Mouse (Mus musculus) kidney, postnatal 0 days (tissue): Measurements from ENCODE around the gene Ehmt2. TPM values are rescaled to one million over a fixed set of nuclear protein-coding genes. Genes with fewer than 3 reads are reported as not detected.
A peak's percentile ranks its signal among the peaks of the same experiment; 100 is the strongest.

Source experiments
- ATAC-seq: fragments of 200-750 bp; cut with Nextera tagmentation; replicated peaks from 2 replicates; pipeline ENCODE4 v1.8.0; 2017; ENCODE audit warnings: low read depth, moderate number of reproducible peaks, moderate TSS enrichment, moderate library complexity; ENCODE audit not compliant: low FRiP score
- DNase-seq: peaks from one replicate; pipeline ENCODE4 v3.0.0-alpha.2; 2016; ENCODE audit warnings: low spot score
- H3K27ac ChIP-seq: fragments of 300-500 bp; sonication (generic); 2 replicates; pipeline ENCODE4 v1.5.1; 2014; ENCODE audit warnings: mild to moderate bottlenecking
- H3K27me3 ChIP-seq: fragments of 300-500 bp; sonication (generic); 2 replicates; pipeline ENCODE4 v1.6.1; 2014; ENCODE audit warnings: low read length, mixed read lengths; ENCODE audit not compliant: insufficient read depth
- H3K36me3 ChIP-seq: fragments of 300-500 bp; sonication (generic); 2 replicates; pipeline ENCODE4 v1.6.1; 2014; ENCODE audit warnings: low read length, mixed read lengths; ENCODE audit not compliant: insufficient read depth
- H3K4me1 ChIP-seq: fragments of 300-500 bp; sonication (generic); replicated peaks from 2 replicates; pipeline ENCODE4 v1.6.1; 2014; ENCODE audit warnings: antibody characterized with exemption, low read length, mixed read lengths; ENCODE audit not compliant: insufficient read depth
- H3K4me2 ChIP-seq: fragments of 300-500 bp; sonication (generic); 2 replicates; pipeline ENCODE4 v1.6.1; 2014; ENCODE audit warnings: mild to moderate bottlenecking, low read length, moderate library complexity, mixed read lengths
- H3K4me3 ChIP-seq: fragments of 300-500 bp; sonication (generic); replicated peaks from 2 replicates; pipeline ENCODE4 v1.5.1; 2014; ENCODE audit warnings: low read depth, low read length
- H3K9ac ChIP-seq: fragments of 300-500 bp; sonication (generic); 2 replicates; pipeline ENCODE4 v1.6.1; 2014; ENCODE audit warnings: low read depth, low read length
- H3K9me3 ChIP-seq: fragments of 300-500 bp; sonication (generic); replicated peaks from 2 replicates; pipeline ENCODE4 v1.6.1; 2016; ENCODE audit warnings: low read length, inconsistent platforms, mixed read lengths
- CTCF ChIP-seq: IDR thresholded peaks from 2 replicates; pipeline ENCODE4 v1.5.1; 2016; ENCODE audit warnings: antibody characterized with exemption, low read depth, mild to moderate bottlenecking, moderate library complexity
- WGBS: fragments of 180-500 bp; shearing (Covaris S2); extraction: QIAGEN DNeasy Blood & Tissue Kit; methylation state at CpG from one replicate; pipeline ENCODE4 v1.1.7; 2014; 5-methylcytosine and 5-hydroxymethylcytosine counted together
- polyA plus RNA-seq: library from polyadenylated mRNA; unstranded; fragments of >200 nt; fragmentation: Nextera tagmentation; extraction: Ambion mirVana; gene quantifications from 2 replicates; pipeline ENCODE4 v1.2.1, GENCODE M21; 2015

Ehmt2 gene
- polyA plus RNA-seq, 1 experiment from 2014 or later: 44.1 TPM

DNA sequence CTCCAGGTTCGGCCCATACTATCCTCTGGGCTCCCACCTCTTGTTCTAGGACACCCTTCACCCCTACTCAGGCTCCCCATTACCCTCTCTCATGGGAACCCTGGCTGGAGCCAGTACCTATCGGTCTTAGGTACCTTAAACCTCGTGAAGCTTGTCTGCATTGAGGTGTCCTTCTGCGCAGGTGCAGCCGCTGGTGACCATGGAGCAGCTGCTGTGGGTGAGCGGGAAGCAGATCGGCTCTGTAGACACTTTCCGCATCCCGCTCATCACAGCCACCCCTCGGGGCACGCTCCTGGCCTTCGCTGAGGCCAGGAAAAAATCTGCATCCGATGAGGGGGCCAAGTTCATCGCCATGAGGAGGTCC, 33.4 kb downstream of the Ehmt2 start:
- ATAC-seq: peak; percentile 5; the same call in 1 of the 2 replicates
- Histone ChIP-seq H3K4me3 (peak overlapping the region; percentile 64), H3K27ac (peak overlapping the region; percentile 63), H3K4me2 (peak overlapping the region; percentile 97), H3K27me3 (no peaks in the 10 kb centered on the region), H3K9me3 (no peaks in the 10 kb centered on the region), H3K36me3 (peaks cover 4% of the 10 kb centered on the region; the same call in 1 of the 2 replicates), H3K9ac (peak overlapping the region; percentile 73), H3K4me1 (peaks cover 15% of the 10 kb centered on the region; the same call in 1 of the 2 replicates)
- WGBS: 14% methylated on average over 14 of the region's 14 CpGs
- TF ChIP-seq CTCF: no peak
- no peak for DNase-seq

DNA sequence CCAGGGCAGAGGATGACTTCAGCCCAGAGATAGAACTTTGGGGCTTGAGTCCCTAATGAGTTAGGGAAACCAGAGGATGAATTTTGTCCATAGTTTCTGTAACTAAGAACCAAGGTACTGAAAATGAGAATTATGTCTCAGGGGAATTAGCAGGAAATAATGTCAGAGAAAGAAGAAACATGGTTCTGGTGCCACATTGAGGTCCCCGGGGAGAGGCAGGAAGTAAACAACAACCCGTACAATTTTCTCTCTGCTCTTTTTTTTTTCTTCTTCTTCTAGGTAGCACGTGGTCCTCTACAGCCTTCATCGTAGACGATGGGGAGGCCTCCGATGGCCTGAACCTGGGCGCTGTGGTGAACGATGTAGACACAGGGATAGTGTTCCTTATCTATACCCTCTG, 34.0 kb downstream of the Ehmt2 start:
- DNase-seq (no peak), ATAC-seq (no peak)
- TF ChIP-seq CTCF: no peak
- WGBS: 83% methylated on average over 8 of the region's 8 CpGs
- peak overlapping the region; percentile 64; the same call in 1 of the 2 replicates for H3K4me3 ChIP-seq
- H3K27me3 ChIP-seq: no peaks in the 10 kb centered on the region
- peaks cover 4% of the 10 kb centered on the region; the same call in 1 of the 2 replicates for H3K36me3 ChIP-seq
- H3K4me1 ChIP-seq: peaks cover 15% of the 10 kb centered on the region; the same call in 1 of the 2 replicates
- no peaks in the 10 kb centered on the region for H3K9me3 ChIP-seq
- peak overlapping the region; percentile 73 for H3K9ac ChIP-seq
- peak overlapping the region; percentile 97 for H3K4me2 ChIP-seq
- no peak overlapping the region for H3K27ac ChIP-seq

DNA sequence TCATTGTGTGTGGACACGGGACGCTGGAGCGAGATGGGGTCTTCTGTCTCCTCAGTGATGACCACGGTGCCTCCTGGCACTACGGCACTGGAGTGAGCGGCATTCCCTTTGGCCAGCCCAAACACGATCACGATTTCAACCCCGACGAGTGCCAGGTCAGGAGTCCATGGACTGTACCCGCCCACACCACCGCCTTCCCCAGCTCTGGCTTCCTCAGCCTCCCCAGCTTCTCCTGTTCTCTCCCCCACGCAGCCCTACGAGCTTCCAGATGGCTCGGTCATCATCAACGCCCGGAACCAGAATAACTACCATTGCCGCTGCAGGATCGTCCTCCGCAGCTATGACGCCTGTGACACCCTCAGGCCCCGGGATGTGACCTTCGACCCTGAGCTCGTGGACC, 35.8 kb downstream of the Ehmt2 start:
- ATAC-seq (no peak), DNase-seq (peak; percentile 63)
- H3K4me1 ChIP-seq: peaks cover 15% of the 10 kb centered on the region; the same call in 1 of the 2 replicates
- TF ChIP-seq CTCF: no peak
- H3K27ac ChIP-seq: no peak overlapping the region
- H3K27me3 ChIP-seq: no peaks in the 10 kb centered on the region
- 46% methylated on average over 24 of the region's 24 CpGs for WGBS
- H3K4me3 ChIP-seq: 0 out of 2 replicates have a peak overlapping the region, but pooled peaks have one; percentile 4
- H3K9ac ChIP-seq: 0 out of 2 replicates have a peak overlapping the region, but pooled peaks have one; percentile 28
- peaks cover 4% of the 10 kb centered on the region; the same call in 1 of the 2 replicates for H3K36me3 ChIP-seq
- H3K9me3 ChIP-seq: no peaks in the 10 kb centered on the region
- H3K4me2 ChIP-seq: peak overlapping the region; percentile 36

DNA sequence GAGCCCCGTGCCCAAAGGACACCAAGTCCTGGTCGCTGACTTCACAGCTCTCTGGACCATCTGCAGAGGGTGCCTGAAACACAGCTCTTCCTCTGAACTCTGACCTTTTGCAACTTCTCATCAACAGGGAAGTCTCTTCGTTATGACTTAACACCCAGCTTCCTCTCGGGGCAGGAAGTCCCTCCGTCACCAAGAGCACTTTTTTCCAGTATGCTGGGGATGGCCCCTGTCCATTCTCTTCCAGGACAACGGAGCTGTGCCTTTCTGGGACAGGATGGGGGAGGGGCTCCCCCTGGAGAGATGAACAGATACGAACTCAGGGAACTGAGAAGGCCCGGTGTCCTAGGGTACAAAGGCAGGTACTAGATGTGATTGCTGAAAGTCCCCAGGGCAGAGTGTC, 36.6 kb downstream of the Ehmt2 start:
- 49% methylated on average over 8 of the region's 8 CpGs for WGBS
- peak overlapping the region; percentile 36; the same call in 1 of the 2 replicates for H3K4me2 ChIP-seq
- DNase-seq: no peak
- TF ChIP-seq CTCF: no peak
- no peaks in the 10 kb centered on the region for H3K9me3 ChIP-seq
- H3K4me3 ChIP-seq: no peak overlapping the region
- H3K36me3 ChIP-seq: peaks cover 4% of the 10 kb centered on the region; the same call in 1 of the 2 replicates
- no peak overlapping the region for H3K9ac ChIP-seq
- H3K27ac ChIP-seq: no peak overlapping the region
- no peak for ATAC-seq
- H3K27me3 ChIP-seq: no peaks in the 10 kb centered on the region
- H3K4me1 ChIP-seq: peaks cover 15% of the 10 kb centered on the region; the same call in 1 of the 2 replicates

DNA sequence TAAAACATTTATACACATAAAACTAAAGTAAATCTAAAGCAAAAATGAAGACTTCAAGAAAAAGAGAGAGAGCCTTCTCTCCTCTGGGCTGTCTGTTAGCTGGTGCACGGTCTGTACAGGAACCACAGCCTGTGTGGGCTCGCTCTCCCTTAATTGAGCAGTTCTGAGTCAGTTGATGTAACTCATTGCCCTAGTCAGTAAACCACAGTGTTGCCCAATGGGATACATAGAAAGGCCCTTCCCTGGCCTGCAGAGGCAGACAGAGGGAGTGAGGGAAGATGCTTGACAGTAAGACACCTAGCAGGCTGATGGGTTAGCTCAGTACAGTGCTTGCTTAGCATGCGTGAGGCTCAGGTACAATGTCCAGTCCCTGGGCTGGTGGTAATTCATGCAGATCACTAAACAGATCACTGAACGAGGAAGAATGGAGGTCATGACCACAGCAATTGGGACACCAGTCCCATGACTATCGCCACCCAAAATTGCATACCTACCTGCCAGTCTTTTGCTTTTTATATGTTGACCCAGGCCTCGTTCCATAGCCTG, 39.8 kb downstream of the Ehmt2 start:
- no peak overlapping the region for H3K4me3 ChIP-seq
- no peaks in the 10 kb centered on the region for H3K9me3 ChIP-seq
- no peak for DNase-seq
- 0 out of 2 replicates have a peak, but pooled peaks cover 5% of the 10 kb centered on the region for H3K4me1 ChIP-seq
- H3K4me2 ChIP-seq: no peak overlapping the region
- H3K27ac ChIP-seq: no peak overlapping the region
- H3K9ac ChIP-seq: no peak overlapping the region
- peak; percentile 67 for ATAC-seq
- peaks cover 4% of the 10 kb centered on the region; the same call in 1 of the 2 replicates for H3K36me3 ChIP-seq
- TF ChIP-seq CTCF: no peak
- WGBS: 75% methylated on average over 6 of the region's 6 CpGs
- no peaks in the 10 kb centered on the region for H3K27me3 ChIP-seq

DNA sequence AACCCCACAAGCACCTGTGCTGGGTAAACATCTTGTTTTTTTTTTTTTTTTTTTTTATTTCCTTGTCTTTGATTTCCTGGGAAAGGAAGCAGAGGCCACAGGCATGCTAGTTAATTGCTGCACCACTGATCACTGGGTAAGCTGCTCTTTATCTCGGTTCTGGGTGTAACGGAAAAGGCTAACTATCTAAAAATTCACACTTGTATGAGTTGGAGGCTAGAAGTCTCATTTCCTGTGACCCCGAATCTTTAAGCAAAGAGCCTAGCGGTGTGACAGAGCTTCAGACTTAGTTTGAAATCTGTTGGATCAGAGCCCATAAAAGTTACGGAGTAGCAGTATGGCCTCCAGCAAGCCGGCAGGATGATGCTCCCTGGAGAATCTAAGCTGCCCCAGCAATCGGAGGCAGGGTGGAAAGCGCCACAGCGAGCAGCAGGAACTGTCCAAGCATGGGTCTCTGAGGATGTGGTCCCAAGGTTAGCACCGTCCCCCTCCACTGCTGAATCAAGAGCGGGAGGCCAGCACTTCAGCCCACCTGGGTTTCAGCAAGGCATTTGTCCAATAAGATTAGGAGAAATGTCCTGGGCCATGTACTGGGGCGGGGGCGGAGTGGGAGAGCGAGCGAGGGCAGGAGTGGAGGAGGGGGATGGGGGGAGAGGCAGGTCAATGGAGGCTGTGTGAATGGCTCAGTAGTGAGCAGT, 43.2 kb downstream of the Ehmt2 start:
- ATAC-seq (no peak; the same call in 1 of the 2 replicates), DNase-seq (peak; percentile 70)
- no peak for TF ChIP-seq CTCF
- Histone ChIP-seq H3K4me2 (peak overlapping the region; percentile 62), H3K27me3 (no peaks in the 10 kb centered on the region), H3K27ac (peak overlapping the region; percentile 85), H3K4me3 (peak overlapping the region; percentile 30), H3K4me1 (no peaks in the 10 kb centered on the region), H3K36me3 (no peaks in the 10 kb centered on the region), H3K9ac (peak overlapping the region; percentile 46), H3K9me3 (no peaks in the 10 kb centered on the region)
- 4% methylated on average over 15 of the region's 15 CpGs for WGBS
